Mouse (Mus musculus) right cerebral cortex, postnatal 14 days (tissue): Measurements from ENCODE around the gene Sort1.
"Not testable (repeated sequence)": the region's sequence is repeated elsewhere in the genome, so short reads cannot be mapped to it uniquely, and the experiment has no call there.

Experiments
- DNase-seq: peaks from one replicate; pipeline ENCODE4 v3.0.0; 2022

Sort1 gene

DNA sequence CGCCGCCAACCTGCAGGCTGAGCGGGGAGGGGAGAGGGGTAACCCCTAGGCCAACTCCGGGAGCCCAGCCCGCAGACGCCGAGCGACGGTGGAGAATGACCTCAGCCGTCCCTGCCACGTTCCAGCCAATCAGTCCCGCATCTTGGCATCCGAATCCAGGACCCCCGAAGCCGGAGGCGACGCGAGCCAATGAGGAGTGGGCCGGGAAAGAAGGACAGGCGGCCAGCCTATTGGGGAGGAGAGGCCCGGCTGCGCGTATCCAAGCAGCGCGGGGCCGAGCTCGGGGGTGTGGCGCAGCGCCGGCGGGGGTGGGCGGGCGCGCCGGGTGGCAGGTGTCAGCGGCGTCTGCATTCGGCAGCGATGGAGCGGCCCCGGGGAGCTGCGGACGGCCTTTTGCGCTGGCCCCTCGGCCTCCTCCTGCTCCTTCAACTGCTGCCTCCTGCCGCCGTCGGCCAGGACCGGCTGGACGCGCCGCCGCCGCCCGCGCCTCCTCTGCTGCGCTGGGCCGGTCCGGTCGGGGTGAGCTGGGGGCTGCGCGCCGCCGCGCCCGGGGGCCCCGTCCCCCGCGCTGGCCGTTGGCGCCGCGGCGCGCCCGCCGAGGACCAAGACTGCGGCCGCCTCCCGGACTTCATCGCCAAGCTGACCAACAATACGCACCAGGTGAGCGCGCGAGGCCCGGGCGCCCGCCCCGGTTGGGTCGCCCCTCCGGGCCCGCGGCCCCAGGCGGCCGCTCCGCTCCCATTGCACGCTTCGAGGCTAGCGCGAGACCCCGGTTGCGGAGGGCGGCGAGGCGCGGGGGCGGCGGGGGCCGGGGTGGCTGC lies at the start of gene Sort1:
TSS of gene Sort1 (plus strand) at position 302 of the 821 bp plus-strand sequence.
- peak; percentile 88 for DNase-seq

- DNase-seq, result not testable (repeated sequence)
Observed at GRCm38 (mm10) chr3:108237474-108238102, 46.3 kb upstream of the Sort1 start.

DNA sequence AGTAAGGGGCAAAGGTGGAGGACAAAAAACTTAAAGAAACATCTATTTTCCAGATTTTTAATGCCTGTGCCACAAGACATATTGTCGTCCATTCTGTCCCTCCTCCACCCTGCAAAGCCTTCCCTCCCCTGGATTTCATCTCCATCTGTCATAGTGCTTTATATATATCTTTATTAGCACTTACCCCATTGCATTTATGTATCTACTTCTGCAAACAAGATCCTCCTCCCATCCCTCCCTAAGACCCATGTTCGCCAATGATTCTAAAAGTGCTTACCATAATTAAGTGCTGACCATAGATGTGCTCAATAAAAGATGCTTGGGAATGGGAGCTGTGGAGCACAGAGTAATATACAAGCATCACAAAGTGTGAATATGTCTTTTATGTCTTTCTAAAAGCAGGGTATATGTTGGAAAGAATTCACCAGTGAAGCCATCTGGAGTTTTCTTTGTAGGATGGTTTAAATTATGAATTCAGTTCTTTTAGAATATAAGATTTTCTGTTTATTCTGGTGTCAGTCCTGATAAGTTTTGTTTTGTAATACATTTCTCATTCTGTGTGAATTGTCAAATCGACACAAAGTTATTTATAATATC lies 42.5 kb upstream of the Sort1 start:
- DNase-seq, result no peak

GRCm38 (mm10) chr3:108246857-108247256 lies 37.0 kb upstream of the Sort1 start:
- DNase-seq, result no peak

GRCm38 (mm10) chr3:108256719-108257637 lies 26.9 kb upstream of the Sort1 start, which contains the start of gene Psma5:
Gene Psma5 (plus strand): TSS chr3:108256926.
- peak; percentile 94 for DNase-seq

DNA sequence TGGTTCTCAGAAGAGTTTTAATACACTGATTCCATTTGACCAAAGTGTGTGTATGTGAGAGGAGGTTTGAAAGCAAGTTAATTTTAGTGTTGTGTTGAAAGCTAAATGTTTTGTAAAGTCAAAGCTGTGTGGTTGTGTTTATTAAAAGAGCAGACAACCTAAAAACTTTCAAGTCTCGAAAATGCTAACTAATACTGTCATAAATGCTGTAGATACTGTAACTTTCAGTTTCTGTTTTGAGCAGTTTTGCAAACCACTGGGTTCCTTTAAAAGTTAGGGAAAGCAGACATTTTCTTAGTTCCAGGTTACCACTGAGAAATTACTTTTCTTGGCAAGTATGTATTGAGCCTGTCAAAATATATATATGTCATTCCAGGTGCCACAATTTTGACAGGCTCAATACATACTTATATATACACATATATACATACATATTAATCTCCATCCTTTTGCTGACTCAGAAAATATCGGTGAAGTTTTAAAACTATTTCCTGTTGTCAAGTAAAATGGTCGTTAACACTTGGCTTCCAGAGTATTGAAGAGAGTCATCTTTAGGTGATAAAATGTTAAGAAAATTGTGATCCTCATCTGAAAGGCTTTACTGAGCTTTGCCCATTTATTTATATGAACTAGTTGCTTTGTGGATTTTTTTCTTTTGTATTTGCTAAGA lies 25.9 kb upstream of the Sort1 start:
- DNase-seq, result no peak

GRCm38 (mm10) chr3:108259319-108259718 lies 24.6 kb upstream of the Sort1 start:
- no peak for DNase-seq

DNA sequence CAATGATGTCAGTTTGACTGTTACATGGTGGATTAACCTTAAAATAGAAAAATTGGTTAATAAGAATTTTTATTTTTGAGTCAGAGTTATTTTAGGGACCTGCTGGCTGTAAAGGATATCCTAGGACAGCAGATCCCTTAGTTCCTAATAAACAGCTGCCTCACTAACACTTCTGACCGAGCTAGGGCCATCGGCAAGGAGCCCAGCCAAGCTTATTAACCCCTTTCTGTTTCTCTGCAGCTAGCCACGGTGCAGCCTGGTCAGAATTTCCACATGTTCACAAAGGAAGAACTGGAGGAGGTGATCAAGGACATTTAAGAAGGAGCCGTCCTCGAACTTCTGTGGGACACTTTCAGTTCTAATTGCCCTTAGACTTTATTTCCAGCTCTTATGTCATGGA lies 4.4 kb upstream of the Sort1 start:
- DNase-seq, result not testable (repeated sequence)

DNA sequence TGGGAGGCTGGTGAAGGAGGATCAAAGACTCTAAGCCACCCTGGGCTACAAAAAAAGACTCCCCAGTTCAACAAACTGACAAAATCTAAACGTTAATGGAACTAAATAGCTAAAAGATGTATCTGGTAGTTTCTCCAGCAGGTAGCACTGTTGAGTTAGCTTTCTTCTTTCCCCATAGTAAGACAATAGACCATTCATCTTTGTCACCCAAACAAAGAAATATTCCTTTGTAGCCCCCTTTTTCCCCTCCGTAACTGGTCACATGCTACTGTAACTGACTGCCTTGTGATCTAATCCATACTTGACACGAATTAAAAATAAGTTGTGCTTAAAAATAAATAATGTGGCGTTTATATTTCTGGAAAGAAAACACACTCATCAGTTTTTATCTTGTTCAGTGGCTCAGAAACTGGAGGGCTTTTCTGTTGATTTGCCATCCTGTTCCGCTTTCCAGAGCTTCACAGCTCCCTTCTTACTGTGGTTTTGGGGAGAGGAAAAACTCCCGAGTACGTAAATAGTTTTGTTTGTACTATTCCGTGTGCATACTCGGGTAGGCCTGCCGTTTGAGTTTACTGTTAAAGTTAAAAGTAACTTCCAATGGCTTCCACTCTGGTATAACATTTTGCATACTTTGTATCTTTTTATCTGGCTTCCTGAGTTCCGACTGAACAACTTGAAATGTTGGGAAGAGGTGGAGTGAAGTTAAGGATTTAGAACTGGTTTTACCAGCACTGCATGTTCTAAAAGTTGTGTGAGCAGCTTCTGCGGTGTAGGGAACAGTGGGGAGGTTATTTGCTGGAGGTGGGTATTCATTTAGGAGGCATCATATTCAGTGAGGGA lies 1.3 kb upstream of the Sort1 start:
- no peak for DNase-seq

GRCm38 (mm10) chr3:108283241-108283561 lies 681 bp upstream of the Sort1 start:
- no peak for DNase-seq

DNA sequence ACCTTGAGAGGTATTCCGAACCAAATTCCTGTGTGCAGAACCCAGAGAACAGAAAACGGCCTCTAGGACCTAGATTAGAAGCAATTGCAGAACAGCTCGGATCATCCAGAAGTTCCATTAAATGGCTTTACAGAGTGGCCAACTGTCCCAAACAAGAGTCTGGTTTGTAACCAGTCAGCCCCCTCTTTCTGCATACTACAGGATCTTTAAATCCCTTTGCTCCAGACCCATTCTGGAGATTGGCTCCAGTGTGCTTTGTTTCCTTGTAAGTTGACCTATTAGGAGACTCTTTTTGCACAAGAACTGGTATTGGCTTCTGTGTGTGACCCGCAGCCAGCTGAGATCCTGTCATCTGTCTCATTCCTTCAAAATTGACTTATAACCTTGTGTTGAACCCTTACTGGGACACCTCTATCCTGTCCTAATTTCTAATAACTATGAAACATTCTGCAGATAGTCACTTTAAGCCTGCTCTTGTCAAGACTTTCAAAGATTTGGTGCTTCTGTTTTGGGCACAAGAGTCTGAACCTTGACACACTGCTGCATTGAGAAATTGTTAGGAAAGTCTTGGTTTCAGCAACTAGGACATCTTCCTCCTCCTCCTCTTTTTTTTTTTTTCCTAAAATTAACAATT lies 1.3 kb downstream of the Sort1 start:
- no peak for DNase-seq

GRCm38 (mm10) chr3:108286671-108287439 lies 3.0 kb downstream of the Sort1 start:
- DNase-seq, result no peak

DNA sequence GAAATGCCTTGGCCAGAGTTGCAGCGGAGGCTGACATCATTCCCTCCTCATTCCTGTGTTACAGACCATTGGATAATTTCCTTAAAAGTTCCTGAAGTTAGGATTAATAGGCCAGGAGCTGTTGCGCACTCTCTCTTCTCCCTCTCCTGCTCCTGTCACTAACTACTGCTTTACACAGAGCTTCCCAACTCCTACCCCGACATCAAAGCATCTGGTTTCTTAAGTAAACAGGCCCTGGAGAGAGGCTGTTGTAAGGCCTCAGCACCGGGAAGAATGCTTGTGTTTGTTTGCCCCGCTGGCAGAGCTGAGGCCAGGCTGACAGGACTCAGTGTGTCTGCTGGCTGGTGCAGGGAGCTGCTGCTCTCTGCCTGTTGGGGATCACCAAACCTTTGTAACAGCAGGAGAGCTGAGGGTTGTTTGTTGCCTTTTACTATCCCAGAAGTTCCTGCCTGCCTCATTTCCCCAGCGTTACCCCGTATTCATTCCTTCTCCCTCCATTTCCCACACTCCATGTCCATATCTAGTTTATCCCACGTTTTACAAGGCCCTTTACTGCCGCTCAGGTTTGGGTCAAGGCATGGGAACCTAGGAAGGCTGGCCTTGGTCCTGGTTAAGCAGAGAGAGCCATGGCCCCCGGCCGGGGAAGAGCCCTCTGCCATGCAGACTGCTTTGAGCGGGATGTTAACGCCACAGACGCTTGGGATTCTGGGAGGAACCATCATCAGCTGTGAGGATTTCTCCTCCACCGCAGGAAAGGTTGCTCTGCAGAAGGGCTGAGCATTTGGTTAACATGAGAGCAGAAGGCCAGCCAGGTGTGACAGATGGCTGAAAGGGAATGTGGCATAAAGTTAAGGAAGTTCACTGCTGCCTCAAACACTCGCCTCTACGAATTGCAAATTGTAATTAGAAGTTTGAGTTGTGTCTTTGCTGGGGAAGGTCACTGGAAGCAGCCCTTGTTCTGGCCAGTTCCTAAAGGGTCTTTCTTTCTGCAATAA lies 4.2 kb downstream of the Sort1 start:
- DNase-seq, result no peak

DNA sequence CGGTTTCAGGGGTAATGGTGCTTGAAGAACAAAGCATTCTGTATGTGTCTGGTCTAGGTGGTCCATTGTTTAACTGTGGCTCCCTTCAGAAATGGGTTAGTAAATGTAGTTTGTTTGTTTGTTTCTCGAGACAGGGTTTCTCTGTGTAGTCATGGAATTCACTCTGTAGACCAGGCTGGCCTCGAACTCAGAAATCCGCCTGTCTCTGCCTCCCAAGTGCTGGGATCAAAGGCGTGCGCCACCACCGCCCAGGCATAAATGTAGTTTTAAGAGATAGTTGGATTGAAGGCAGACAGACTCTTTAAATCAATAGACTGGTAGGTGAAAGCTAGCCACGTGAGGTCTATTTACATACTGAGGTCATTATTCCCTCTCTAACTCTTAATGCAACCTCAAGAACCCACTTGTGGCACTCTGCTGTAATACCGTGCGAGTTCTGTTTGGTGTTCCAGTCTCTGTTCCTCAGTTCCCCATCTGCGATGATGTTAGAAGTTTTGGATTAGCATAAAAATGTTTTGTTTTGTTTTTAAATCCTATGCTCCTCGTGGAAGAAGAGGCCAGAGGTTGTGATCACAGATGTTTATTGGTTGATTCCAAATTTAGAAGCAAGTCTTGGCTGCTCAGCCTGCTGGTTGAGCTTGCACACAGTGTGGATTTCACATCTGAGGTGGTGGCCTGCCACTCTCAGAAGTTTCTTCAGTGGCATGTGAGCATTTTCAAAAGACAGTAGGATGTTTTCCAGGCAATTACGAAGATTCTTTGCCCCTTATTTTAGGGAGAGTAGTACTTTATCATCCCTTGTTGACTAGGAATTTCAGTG lies 5.6 kb downstream of the Sort1 start:
- no peak for DNase-seq

- no peak for DNase-seq
Observed at GRCm38 (mm10) chr3:108291036-108291799, 7.3 kb downstream of the Sort1 start.

- DNase-seq, result no peak
Observed at GRCm38 (mm10) chr3:108294398-108294797, 10.5 kb downstream of the Sort1 start.
